Mouse (Mus musculus) adrenal gland, postnatal 4 days (tissue): Measurements from ENCODE around the gene Gm10647. TPM values are rescaled to one million over a fixed set of nuclear protein-coding genes. Genes with fewer than 3 reads are reported as not detected.

Experiments used
- DNase-seq, 2 experiments: peaks; one replicate each; pipeline ENCODE4 v3.0.0; 2021 to 2022; ENCODE audit warnings: low spot score in 2 of 2, mixed read lengths in 2 of 2
- total RNA-seq, 2 experiments: library from RNA; stranded (reverse); gene quantifications; 2 replicates each; pipeline ENCODE4 v1.2.3; 2021

The Gm10647 gene
- total RNA-seq, 2 experiments from 2014 or later = 0.36 to 0.45 TPM

- no peak for DNase-seq
Measured at GRCm38 (mm10) chr9:66846822-66847221, 50.0 kb downstream of the Gm10647 start.

Other genes with a start within 250 kb of the Gm10647 start
- gene Usp3, start 203.9 kb upstream of the Gm10647 start, total RNA-seq = 10 to 100 TPM; 60.0 to 71.8 TPM
- gene Car12, start 83.4 kb upstream of the Gm10647 start, total RNA-seq = 10 to 100 TPM in 1 of 2 experiments, 1 to 10 TPM in 1; 1.9 to 21.5 TPM
- 1 to 10 TPM; 6.0 to 6.8 TPM for gene Aph1b, start 1.5 kb upstream of the Gm10647 start, total RNA-seq
- gene Aph1c, start 37.7 kb downstream of the Gm10647 start, total RNA-seq = 10 to 100 TPM in 1 of 2 experiments, 1 to 10 TPM in 1; 9.6 to 10.4 TPM
- gene Rab8b, start 122.6 kb downstream of the Gm10647 start, total RNA-seq = 10 to 100 TPM; 27.5 to 28.2 TPM
- 100 to 1,000 TPM; 301 to 308 TPM for gene Rps27l, start 149.0 kb downstream of the Gm10647 start, total RNA-seq
- 10 to 100 TPM; 14.5 TPM for gene Lactb, start 178.4 kb downstream of the Gm10647 start, total RNA-seq